Mouse (Mus musculus) E14TG2a.4 (cell line): ENCODE measurements around the gene Hpf1.

Experiments used
- CTCF ChIP-seq: conservative IDR thresholded peaks from 2 replicates; pipeline ENCODE4 v1.5.1; 2014; ENCODE audit warnings: low read length
- NANOG ChIP-seq: IDR thresholded peaks from 2 replicates; pipeline ENCODE4 v1.6.1; 2014; ENCODE audit warnings: borderline replicate concordance, low read length, mixed read lengths

GRCm38 (mm10) chr8:60956847-60957246, 66.6 kb downstream of the Hpf1 start:
- no peak for TF ChIP-seq CTCF
- no peak for TF ChIP-seq NANOG
